Mouse (Mus musculus) lung, postnatal 0 days (tissue): ENCODE measurements at regions not wholly inside any gene's neighbourhood (a gene's known extent, or its start where the extent isn't known, plus 50 kb on each side); places are given as distances from the start of the nearest gene placed in this dataset.

Source experiments
- ATAC-seq: fragments of 200-750 bp; cut with Nextera tagmentation; 2 replicates; pipeline ENCODE4 v1.8.0; 2017; ENCODE audit warnings: moderate library complexity
- DNase-seq: peaks from one replicate; pipeline ENCODE4 v3.0.0-alpha.2; 2016; ENCODE audit warnings: low spot score
- H3K27ac ChIP-seq: fragments of 300-500 bp; sonication (generic); 2 replicates; pipeline ENCODE4 v1.5.1; 2014; ENCODE audit warnings: antibody characterized with exemption, mild to moderate bottlenecking, low read length, mixed read lengths
- H3K27me3 ChIP-seq: fragments of 300-500 bp; sonication (generic); replicated peaks from 2 replicates; pipeline ENCODE4 v1.6.1; 2014; ENCODE audit warnings: low read length, mixed read lengths; ENCODE audit not compliant: insufficient read depth
- H3K36me3 ChIP-seq: fragments of 300-500 bp; sonication (generic); 2 replicates; pipeline ENCODE4 v1.6.1; 2014; ENCODE audit warnings: low read length, mixed read lengths; ENCODE audit not compliant: insufficient read depth
- H3K4me1 ChIP-seq: fragments of 300-500 bp; sonication (generic); 2 replicates; pipeline ENCODE4 v1.6.1; 2014; ENCODE audit warnings: antibody characterized with exemption, low read depth, low read length, mixed read lengths; ENCODE audit not compliant: insufficient read depth
- H3K4me2 ChIP-seq: fragments of 300-500 bp; sonication (generic); replicated peaks from 2 replicates; pipeline ENCODE4 v1.6.1; 2014; ENCODE audit warnings: low read depth, mild to moderate bottlenecking, low read length, moderate library complexity, mixed read lengths
- H3K4me3 ChIP-seq: fragments of 300-500 bp; sonication (generic); 2 replicates; pipeline ENCODE4 v1.5.1; 2014; ENCODE audit warnings: low read depth, low read length
- H3K9ac ChIP-seq: fragments of 300-500 bp; sonication (generic); replicated peaks from 2 replicates; pipeline ENCODE4 v1.6.1; 2014; ENCODE audit warnings: low read depth, mild to moderate bottlenecking
- H3K9me3 ChIP-seq: fragments of 300-500 bp; sonication (generic); 2 replicates; pipeline ENCODE4 v1.6.1; 2016; ENCODE audit warnings: low read length, mixed read lengths
- CTCF ChIP-seq: IDR thresholded peaks from 2 replicates; pipeline ENCODE4 v1.5.1; 2016; ENCODE audit warnings: antibody characterized with exemption, mild to moderate bottlenecking
- EP300 ChIP-seq: IDR thresholded peaks from 2 replicates; pipeline ENCODE4 v1.6.1; 2016; ENCODE audit warnings: antibody characterized with exemption, mild to moderate bottlenecking, control low read depth
- WGBS: fragments of 180-500 bp; shearing (Covaris S2); extraction: QIAGEN DNeasy Blood & Tissue Kit; methylation state at CpG from one replicate; pipeline ENCODE4 v1.1.7; 2014; 5-methylcytosine and 5-hydroxymethylcytosine counted together

- Histone ChIP-seq H3K4me3 (no peak overlapping the region), H3K4me1 (no peaks in the 10 kb centered on the region; the same call in 1 of the 2 replicates), H3K9me3 (no peaks in the 10 kb centered on the region), H3K4me2 (no peak overlapping the region), H3K27ac (no peak overlapping the region; the same call in 1 of the 2 replicates), H3K36me3 (no peaks in the 10 kb centered on the region), H3K9ac (no peak overlapping the region), H3K27me3 (no peaks in the 10 kb centered on the region)
- peak; percentile 84 for TF ChIP-seq EP300
- no peak for TF ChIP-seq CTCF
- peak; percentile 91 for ATAC-seq
- DNase-seq = peak; percentile 70
- WGBS = 24% methylated on average over 4 of the region's 4 CpGs
Measured at GRCm38 (mm10) chr12:52390242-52390641, 113.5 kb upstream of the Arhgap5 start.

- TF ChIP-seq CTCF (no peak), EP300 (no peak)
- H3K4me2 ChIP-seq = no peak overlapping the region
- H3K9ac ChIP-seq = no peak overlapping the region
- no peak for ATAC-seq
- DNase-seq = no peak
- H3K27me3 ChIP-seq = no peaks in the 10 kb centered on the region
- no peak overlapping the region for H3K27ac ChIP-seq
- 40% methylated on average over 4 of the region's 4 CpGs for WGBS
- H3K36me3 ChIP-seq = no peaks in the 10 kb centered on the region
- no peak overlapping the region for H3K4me3 ChIP-seq
- peaks cover 7% of the 10 kb centered on the region; the same call in 1 of the 2 replicates for H3K4me1 ChIP-seq
- H3K9me3 ChIP-seq = no peaks in the 10 kb centered on the region
Measured at GRCm38 (mm10) chr12:52392636-52393035, 111.1 kb upstream of the Arhgap5 start.

- no peak overlapping the region for H3K4me2 ChIP-seq
- no peaks in the 10 kb centered on the region for H3K27me3 ChIP-seq
- H3K36me3 ChIP-seq = no peaks in the 10 kb centered on the region
- H3K9me3 ChIP-seq = no peaks in the 10 kb centered on the region
- no peak overlapping the region for H3K4me3 ChIP-seq
- ATAC-seq (peak; percentile 11; the same call in 1 of the 2 replicates), DNase-seq (no peak)
- H3K9ac ChIP-seq = no peak overlapping the region
- H3K27ac ChIP-seq = no peak overlapping the region
- no peak for TF ChIP-seq EP300
- no peak for TF ChIP-seq CTCF
- H3K4me1 ChIP-seq = peaks cover 14% of the 10 kb centered on the region; the same call in 1 of the 2 replicates
- WGBS = 46% methylated on average over 15 of the region's 15 CpGs
Measured at GRCm38 (mm10) chr12:52393981-52394718, 109.6 kb upstream of the Arhgap5 start.

- Histone ChIP-seq H3K4me2 (no peak overlapping the region), H3K27me3 (no peaks in the 10 kb centered on the region), H3K4me3 (no peak overlapping the region), H3K9ac (no peak overlapping the region), H3K36me3 (no peaks in the 10 kb centered on the region), H3K27ac (no peak overlapping the region), H3K9me3 (no peaks in the 10 kb centered on the region), H3K4me1 (peaks cover 14% of the 10 kb centered on the region; the same call in 1 of the 2 replicates)
- WGBS = 90% methylated on average over 3 of the region's 3 CpGs
- no peak for TF ChIP-seq CTCF
- no peak for TF ChIP-seq EP300
- ATAC-seq = no peak
- DNase-seq = no peak
Measured at GRCm38 (mm10) chr12:52394719-52395062, 109.1 kb upstream of the Arhgap5 start.

- Histone ChIP-seq H3K27ac (no peak overlapping the region), H3K27me3 (no peaks in the 10 kb centered on the region), H3K9me3 (no peaks in the 10 kb centered on the region), H3K9ac (no peak overlapping the region), H3K4me2 (no peak overlapping the region), H3K36me3 (no peaks in the 10 kb centered on the region), H3K4me3 (no peak overlapping the region), H3K4me1 (peaks cover 14% of the 10 kb centered on the region; the same call in 1 of the 2 replicates)
- 73% methylated on average over 4 of the region's 4 CpGs for WGBS
- ATAC-seq (no peak), DNase-seq (no peak)
- TF ChIP-seq CTCF (no peak), EP300 (no peak)
Measured at GRCm38 (mm10) chr12:52395111-52395510, 108.7 kb upstream of the Arhgap5 start.

GRCm38 (mm10) chr12:52396178-52396841, 107.5 kb upstream of the Arhgap5 start:
- WGBS = 35% methylated on average over 14 of the region's 14 CpGs
- DNase-seq = peak; percentile 52
- ATAC-seq = peak; percentile 60
- Histone ChIP-seq H3K4me2 (no peak overlapping the region), H3K4me1 (peaks cover 14% of the 10 kb centered on the region; the same call in 1 of the 2 replicates), H3K9me3 (no peaks in the 10 kb centered on the region), H3K27ac (no peak overlapping the region), H3K27me3 (no peaks in the 10 kb centered on the region), H3K9ac (no peak overlapping the region), H3K4me3 (no peak overlapping the region), H3K36me3 (no peaks in the 10 kb centered on the region)
- TF ChIP-seq EP300 = no peak
- TF ChIP-seq CTCF = no peak
